Mouse (Mus musculus) lung, embryonic 14.5 days (tissue): Measurements from ENCODE around the gene Zfp296. TPM values are rescaled to one million over a fixed set of nuclear protein-coding genes. Genes with fewer than 3 reads are reported as not detected.

Experiments used
- ATAC-seq: fragments of 200-750 bp; cut with Nextera tagmentation; 2 replicates; pipeline ENCODE4 v1.8.0; 2017; ENCODE audit warnings: mild to moderate bottlenecking, moderate TSS enrichment, moderate library complexity; ENCODE audit not compliant: insufficient read depth
- DNase-seq: peaks from one replicate; pipeline ENCODE4 v3.0.0-alpha.2; 2015
- H3K27ac ChIP-seq: fragments of 300-500 bp; sonication (generic); 2 replicates; pipeline ENCODE4 v1.5.1; 2014; ENCODE audit warnings: low read depth, mild to moderate bottlenecking, moderate library complexity
- H3K27me3 ChIP-seq: fragments of 300-500 bp; sonication (generic); 2 replicates; pipeline ENCODE4 v1.6.1; 2014; ENCODE audit warnings: low read length, control low read depth; ENCODE audit not compliant: insufficient read depth
- H3K36me3 ChIP-seq: fragments of 300-500 bp; sonication (generic); 2 replicates; pipeline ENCODE4 v1.6.1; 2014; ENCODE audit warnings: control low read depth; ENCODE audit not compliant: insufficient read depth
- H3K4me1 ChIP-seq: fragments of 300-500 bp; sonication (generic); 2 replicates; pipeline ENCODE4 v1.6.1; 2014; ENCODE audit warnings: antibody characterized with exemption, control low read depth; ENCODE audit not compliant: insufficient read depth
- H3K4me2 ChIP-seq: fragments of 300-500 bp; sonication (generic); 2 replicates; pipeline ENCODE4 v1.6.1; 2014; ENCODE audit warnings: mild to moderate bottlenecking
- H3K4me3 ChIP-seq: fragments of 300-500 bp; sonication (generic); 2 replicates; pipeline ENCODE4 v1.5.1; 2014; ENCODE audit warnings: low read depth, low read length
- H3K9ac ChIP-seq: fragments of 300-500 bp; sonication (generic); 2 replicates; pipeline ENCODE4 v1.6.1; 2014
- H3K9me3 ChIP-seq: fragments of 300-500 bp; sonication (generic); 2 replicates; pipeline ENCODE4 v1.6.1; 2016; ENCODE audit warnings: low read depth, low read length, control low read depth
- CTCF ChIP-seq: IDR thresholded peaks from 2 replicates; pipeline ENCODE4 v1.5.1; 2016; ENCODE audit warnings: antibody characterized with exemption, low read depth
- WGBS: fragments of 180-500 bp; shearing (Covaris S2); extraction: QIAGEN DNeasy Blood & Tissue Kit; methylation state at CpG from one replicate; pipeline ENCODE4 v1.1.7; 2014; 5-methylcytosine and 5-hydroxymethylcytosine counted together
- polyA plus RNA-seq: library from polyadenylated mRNA; unstranded; fragments of >200 nt; fragmentation: Nextera tagmentation; extraction: Ambion mirVana; gene quantifications from 2 replicates; pipeline ENCODE4 v1.2.1, GENCODE M21; 2014

Zfp296 gene
- 0.27 and 0.38 TPM in 2 replicates for polyA plus RNA-seq

DNA sequence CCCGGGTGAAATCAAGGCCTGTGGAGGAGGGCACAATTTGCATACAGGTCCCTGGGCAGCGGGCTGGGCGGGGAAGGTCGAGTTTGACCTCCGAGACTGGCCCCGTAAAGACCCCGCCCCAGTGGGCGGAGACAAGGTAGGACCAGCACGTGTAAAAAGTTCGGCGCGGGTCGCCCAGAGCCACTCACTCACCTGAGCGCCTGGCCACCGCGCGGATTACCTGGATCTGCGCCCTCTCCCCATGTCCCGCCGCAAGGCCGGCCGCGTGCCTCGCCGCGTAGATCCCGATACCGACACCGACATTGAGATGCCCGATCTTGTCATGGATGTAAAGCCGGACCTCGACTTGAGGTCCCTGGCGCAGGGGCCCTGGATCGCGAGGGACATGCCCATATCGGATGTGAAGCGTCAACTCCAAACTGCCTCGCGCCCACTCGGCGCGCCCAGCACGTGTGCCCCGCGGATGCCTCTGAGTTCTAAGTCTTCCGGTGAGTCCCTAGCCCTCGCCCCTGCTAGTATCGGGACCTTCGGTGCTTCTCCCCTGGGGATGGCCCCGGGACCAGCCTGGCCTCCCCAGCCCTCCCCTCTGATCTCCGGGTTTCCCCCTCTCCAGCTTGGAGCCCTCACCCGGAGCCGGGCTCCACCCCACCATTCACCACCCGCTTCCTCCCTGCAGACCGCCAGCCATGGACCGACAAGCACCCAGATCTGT is at the start of gene Zfp296, which contains the start of gene Gemin7:
Gene Zfp296 (plus strand): TSS at position 147 of the 712 bp plus-strand sequence.
Gene Gemin7 (minus strand): TSS at position 455 of the 712 bp plus-strand sequence.
- H3K4me1 ChIP-seq = 0 out of 2 replicates have a peak, but pooled peaks cover 3% of the 10 kb centered on the region
- H3K4me2 ChIP-seq = peak within 1 kb of the TSS; percentile 78
- H3K4me3 ChIP-seq = peak within 1 kb of the TSS; percentile 43
- H3K36me3 ChIP-seq = peaks cover 22% of the 10 kb centered on the region
- H3K27ac ChIP-seq = no peak within 1 kb of the TSS
- 1% methylated on average over 56 of the region's 56 CpGs for WGBS
- H3K27me3 ChIP-seq = peaks cover 32% of the 10 kb centered on the region
- peak within 1 kb of the TSS; percentile 47 for H3K9ac ChIP-seq
- DNase-seq = peak; percentile 57
- H3K9me3 ChIP-seq = no peaks in the 10 kb centered on the region
- ATAC-seq = no peak
- TF ChIP-seq CTCF = no peak

DNA sequence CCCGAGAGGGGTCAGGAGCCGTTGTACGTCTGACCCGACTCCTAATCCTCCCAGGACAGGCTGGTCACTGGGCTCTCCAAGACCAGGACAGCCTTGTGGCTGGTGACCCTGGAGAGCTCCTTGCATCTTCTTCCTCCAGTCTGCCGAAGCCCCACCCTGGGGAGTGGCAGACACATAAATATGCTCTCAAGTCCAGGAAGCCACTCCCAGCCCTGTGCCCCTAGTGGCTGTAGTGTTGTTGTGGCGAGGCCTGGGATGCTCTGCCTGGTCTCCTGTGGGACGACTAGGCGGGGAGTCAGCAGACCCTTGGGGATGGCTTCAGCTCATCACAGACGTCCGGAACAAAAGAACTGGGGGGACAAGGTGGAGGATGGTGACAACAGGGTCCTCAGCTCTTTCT is 46.0 kb upstream of the Zfp296 start:
- H3K36me3 ChIP-seq = peaks cover 73% of the 10 kb centered on the region
- no peak for ATAC-seq
- WGBS = 70% methylated on average over 10 of the region's 10 CpGs

DNA sequence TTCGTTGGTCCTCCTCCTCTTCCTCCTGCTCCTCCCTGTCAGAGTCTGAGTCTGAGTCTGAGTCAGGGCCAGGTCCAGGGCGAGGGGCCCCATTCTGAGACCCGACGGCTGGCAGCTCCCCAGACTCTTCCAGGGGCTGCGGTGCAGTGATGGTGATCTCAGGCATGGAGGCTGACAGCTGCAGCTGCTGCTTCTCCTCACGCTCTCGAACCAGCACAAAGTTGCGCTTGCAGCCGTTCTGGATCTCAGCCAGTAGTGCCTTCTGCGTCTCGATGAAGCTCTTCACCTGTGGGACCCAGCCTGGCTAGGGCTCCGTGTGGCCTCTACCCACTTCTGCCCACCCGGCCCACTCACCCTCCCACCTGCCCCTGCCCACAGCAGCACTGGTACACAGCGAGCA is 44.8 kb upstream of the Zfp296 start:
- TF ChIP-seq CTCF = no peak
- ATAC-seq = no peak
- Histone ChIP-seq H3K9ac (no peak overlapping the region), H3K27me3 (no peaks in the 10 kb centered on the region), H3K9me3 (no peaks in the 10 kb centered on the region), H3K27ac (no peak overlapping the region), H3K4me3 (no peak overlapping the region), H3K4me1 (no peaks in the 10 kb centered on the region), H3K4me2 (no peak overlapping the region), H3K36me3 (peaks cover 73% of the 10 kb centered on the region)
- no peak for DNase-seq
- 67% methylated on average over 14 of the region's 14 CpGs for WGBS

More for the DNA sequence above, 46.0 kb upstream of the Zfp296 start:
- Histone ChIP-seq H3K4me2 (no peak overlapping the region), H3K27ac (no peak overlapping the region), H3K4me1 (no peaks in the 10 kb centered on the region), H3K4me3 (no peak overlapping the region), H3K9me3 (no peaks in the 10 kb centered on the region), H3K27me3 (no peaks in the 10 kb centered on the region), H3K9ac (no peak overlapping the region)
- no peak for DNase-seq
- TF ChIP-seq CTCF = 0 out of 2 replicates have a peak, but pooled peaks have one; percentile 25

DNA sequence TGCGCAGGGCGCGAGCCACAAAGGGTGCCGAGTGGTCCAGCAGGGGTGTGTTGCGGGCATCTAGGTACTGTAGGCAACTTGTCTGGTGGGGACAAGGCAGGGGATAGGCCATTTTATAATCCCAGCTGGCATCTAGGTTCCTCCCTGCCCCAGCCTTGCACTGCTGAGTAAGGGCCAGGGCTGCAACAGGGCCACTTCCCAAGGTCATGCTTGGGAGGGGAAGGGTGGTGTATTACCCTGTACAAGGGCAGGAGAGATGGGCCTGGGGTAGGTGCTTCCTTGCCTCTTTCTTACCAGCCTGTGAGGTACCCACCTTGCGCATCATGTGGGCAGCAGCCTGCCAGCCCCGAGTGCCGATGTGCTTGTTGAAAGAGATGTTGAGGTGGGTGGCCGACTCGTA is 42.4 kb upstream of the Zfp296 start:
- Histone ChIP-seq H3K36me3 (peaks cover 58% of the 10 kb centered on the region), H3K4me3 (no peak overlapping the region), H3K27me3 (no peaks in the 10 kb centered on the region), H3K4me1 (no peaks in the 10 kb centered on the region), H3K9ac (no peak overlapping the region), H3K27ac (no peak overlapping the region), H3K4me2 (no peak overlapping the region), H3K9me3 (no peaks in the 10 kb centered on the region)
- no peak for ATAC-seq
- TF ChIP-seq CTCF = no peak
- no peak for DNase-seq
- 93% methylated on average over 10 of the region's 10 CpGs for WGBS

DNA sequence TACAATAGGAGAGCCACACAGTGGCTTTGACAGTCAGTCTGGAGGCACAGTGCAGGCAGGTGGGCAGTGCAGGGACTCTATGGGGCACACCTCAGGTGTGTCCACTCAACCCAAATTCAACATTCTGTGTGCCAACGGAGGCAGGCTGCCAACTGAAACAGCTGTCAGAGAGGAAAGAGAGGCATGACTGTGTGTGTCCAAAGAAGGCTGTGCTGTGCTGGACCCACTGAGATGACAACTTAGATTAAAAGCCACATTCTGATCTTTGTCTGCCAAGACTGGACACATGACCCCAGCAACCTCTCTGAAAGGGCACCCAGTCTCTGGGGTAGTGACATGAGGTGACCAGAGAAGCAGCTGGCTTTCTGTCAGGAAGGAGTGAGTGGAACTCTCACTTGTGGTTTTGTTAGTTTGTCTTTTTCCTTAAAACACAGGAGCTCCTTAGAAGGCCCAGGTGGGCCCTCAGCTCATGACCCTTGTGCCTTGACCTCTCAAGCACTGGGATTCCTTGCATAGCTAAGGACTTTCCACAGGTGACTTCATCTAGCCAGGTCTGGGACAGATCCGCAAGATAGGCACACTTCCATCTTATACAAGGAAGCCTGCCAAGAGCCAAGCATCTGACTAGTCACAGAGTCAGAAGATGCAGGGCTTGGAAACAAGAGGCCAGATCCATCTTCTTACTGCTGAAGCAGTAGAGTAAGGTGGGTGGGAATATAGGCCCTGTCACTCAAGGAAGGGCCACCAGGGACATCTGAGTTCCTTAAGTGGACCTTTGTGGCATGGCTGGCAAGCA is 36.1 kb upstream of the Zfp296 start:
- H3K9me3 ChIP-seq = no peaks in the 10 kb centered on the region
- no peak for TF ChIP-seq CTCF
- 67% methylated on average over 2 of the region's 2 CpGs for WGBS
- no peak overlapping the region for H3K27ac ChIP-seq
- H3K4me3 ChIP-seq = no peak overlapping the region
- H3K27me3 ChIP-seq = no peaks in the 10 kb centered on the region
- no peaks in the 10 kb centered on the region for H3K4me1 ChIP-seq
- ATAC-seq = no peak
- no peak for DNase-seq
- H3K9ac ChIP-seq = no peak overlapping the region
- H3K4me2 ChIP-seq = no peak overlapping the region
- H3K36me3 ChIP-seq = no peaks in the 10 kb centered on the region

DNA sequence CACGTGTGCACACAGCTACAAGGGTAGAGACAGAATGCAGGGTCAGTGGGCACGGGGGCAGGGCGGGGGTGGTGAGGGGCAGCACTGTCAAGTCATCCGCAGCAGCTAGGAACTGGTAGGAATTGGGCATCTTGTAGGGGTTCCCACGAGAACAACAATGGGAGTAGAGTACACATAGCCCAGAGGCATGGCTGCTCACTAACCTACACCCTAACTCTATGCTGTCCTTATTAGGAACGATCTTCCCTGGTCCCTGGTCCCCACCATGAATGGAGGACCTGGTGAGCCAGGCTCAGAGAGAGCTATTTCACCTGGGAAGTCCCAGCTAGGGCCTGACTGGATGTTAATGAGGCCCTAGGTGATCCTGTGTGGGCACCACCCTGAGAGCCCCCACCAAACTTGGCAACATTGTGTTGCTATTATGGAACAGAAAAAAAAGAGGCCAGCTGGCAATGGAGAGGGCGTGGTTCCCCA is 35.4 kb upstream of the Zfp296 start:
- ATAC-seq (no peak), DNase-seq (no peak)
- TF ChIP-seq CTCF = no peak
- Histone ChIP-seq H3K9ac (no peak overlapping the region), H3K4me3 (no peak overlapping the region), H3K27ac (0 out of 2 replicates have a peak overlapping the region, but pooled peaks have one; percentile 42), H3K4me2 (no peak overlapping the region), H3K27me3 (no peaks in the 10 kb centered on the region), H3K9me3 (no peaks in the 10 kb centered on the region), H3K4me1 (peaks cover 6% of the 10 kb centered on the region), H3K36me3 (0 out of 2 replicates have a peak, but pooled peaks cover under 1% of the 10 kb centered on the region)
- WGBS = 75% methylated on average over 7 of the region's 7 CpGs
